Mouse (Mus musculus): ENCODE results near the gene Mpg. TPM values are rescaled to one million over a fixed set of nuclear protein-coding genes. Genes with fewer than 3 reads are reported as not detected.

Gene Mpg
- total and polyA plus RNA-seq, 2 experiments from 2014 or later = 15.0 to 22.8 TPM

GRCm38 (mm10) chr11:32186031-32186430 is 40.3 kb upstream of the Mpg start:
- no peaks in the 10 kb centered on the region for H3K27me3 ChIP-seq (ENCODE audit: control insufficient read depth, insufficient read depth, low read length)
- H3K4me1 ChIP-seq (ENCODE audit: control insufficient read depth, insufficient read depth) = no peaks in the 10 kb centered on the region
- no peaks in the 10 kb centered on the region for H3K9me3 ChIP-seq (replicated peaks; ENCODE audit: control insufficient read depth, low read length)
- DNase-seq (ENCODE audit: low spot score) (no peak), ATAC-seq (ENCODE audit: insufficient read depth, low read depth) (no peak)
- H3K4me2 ChIP-seq (ENCODE audit: low read depth, low read length) = no peak overlapping the region
- no peaks in the 10 kb centered on the region for H3K36me3 ChIP-seq (replicated peaks; ENCODE audit: control insufficient read depth, insufficient read depth, low read length)
- H3K27ac ChIP-seq (ENCODE audit: low read depth) = no peak overlapping the region
- WGBS = 65% methylated on average over 3 of the region's 3 CpGs
- TF ChIP-seq CTCF (IDR thresholded peaks at IDR 0.05; ENCODE audit: low read depth) (no peak), EP300 (IDR thresholded peaks at IDR 0.05; ENCODE audit: low read depth) (no peak)
- no peak overlapping the region for H3K9ac ChIP-seq (replicated peaks; ENCODE audit: low read depth, low read length)
- H3K4me3 ChIP-seq (ENCODE audit: low read depth, low read length) = no peak overlapping the region

GRCm38 (mm10) chr11:32187256-32187655 is 39.0 kb upstream of the Mpg start:
- no peak for DNase-seq (ENCODE audit: low spot score)
- no peaks in the 10 kb centered on the region for H3K27me3 ChIP-seq (ENCODE audit: control insufficient read depth, insufficient read depth, low read length)
- H3K4me1 ChIP-seq (ENCODE audit: control insufficient read depth, insufficient read depth) = no peaks in the 10 kb centered on the region; the same call in 1 of the 2 replicates
- no peaks in the 10 kb centered on the region for H3K36me3 ChIP-seq (replicated peaks; ENCODE audit: control insufficient read depth, insufficient read depth, low read length)
- no peak overlapping the region for H3K9ac ChIP-seq (replicated peaks; ENCODE audit: low read depth, low read length)
- no peak for ATAC-seq (ENCODE audit: insufficient read depth, low read depth)
- H3K9me3 ChIP-seq (replicated peaks; ENCODE audit: control insufficient read depth, low read length) = no peaks in the 10 kb centered on the region
- no peak overlapping the region for H3K27ac ChIP-seq (ENCODE audit: low read depth)
- no peak overlapping the region for H3K4me2 ChIP-seq (ENCODE audit: low read depth, low read length)
- no peak for TF ChIP-seq CTCF (IDR thresholded peaks at IDR 0.05; ENCODE audit: low read depth)
- no peak for TF ChIP-seq EP300 (IDR thresholded peaks at IDR 0.05; ENCODE audit: low read depth)
- WGBS = 88% methylated on average over 4 of the region's 4 CpGs
- H3K4me3 ChIP-seq (ENCODE audit: low read depth, low read length) = no peak overlapping the region

- Histone ChIP-seq H3K36me3 (replicated peaks; ENCODE audit: control insufficient read depth, insufficient read depth, low read length) (no peaks in the 10 kb centered on the region), H3K9me3 (replicated peaks; ENCODE audit: control insufficient read depth, low read length) (no peaks in the 10 kb centered on the region), H3K27me3 (ENCODE audit: control insufficient read depth, insufficient read depth, low read length) (no peaks in the 10 kb centered on the region), H3K4me1 (ENCODE audit: control insufficient read depth, insufficient read depth) (no peaks in the 10 kb centered on the region; the same call in 1 of the 2 replicates), H3K9ac (replicated peaks; ENCODE audit: low read depth, low read length) (no peak overlapping the region), H3K27ac (ENCODE audit: low read depth) (no peak overlapping the region), H3K4me3 (ENCODE audit: low read depth, low read length) (no peak overlapping the region), H3K4me2 (ENCODE audit: low read depth, low read length) (no peak overlapping the region)
- WGBS = 83% methylated on average over 12 of the region's 12 CpGs
- TF ChIP-seq CTCF (IDR thresholded peaks at IDR 0.05; ENCODE audit: low read depth) (no peak), EP300 (IDR thresholded peaks at IDR 0.05; ENCODE audit: low read depth) (no peak)
- no peak for DNase-seq (ENCODE audit: low spot score)
- no peak for ATAC-seq (ENCODE audit: insufficient read depth, low read depth)
Observed at GRCm38 (mm10) chr11:32188881-32189280, 37.4 kb upstream of the Mpg start.

- 72% methylated on average over 5 of the region's 5 CpGs for WGBS
- ATAC-seq (ENCODE audit: insufficient read depth, low read depth) = no peak
Observed at GRCm38 (mm10) chr11:32189434-32189833, 36.9 kb upstream of the Mpg start.

GRCm38 (mm10) chr11:32190119-32190518 is 36.2 kb upstream of the Mpg start:
- no peaks in the 10 kb centered on the region for H3K27me3 ChIP-seq (ENCODE audit: control insufficient read depth, insufficient read depth, low read length)
- no peak overlapping the region for H3K4me3 ChIP-seq (ENCODE audit: low read depth, low read length)
- TF ChIP-seq EP300 (IDR thresholded peaks at IDR 0.05; ENCODE audit: low read depth) = no peak
- H3K9ac ChIP-seq (replicated peaks; ENCODE audit: low read depth, low read length) = no peak overlapping the region
- no peak for ATAC-seq (ENCODE audit: insufficient read depth, low read depth)
- no peaks in the 10 kb centered on the region for H3K9me3 ChIP-seq (replicated peaks; ENCODE audit: control insufficient read depth, low read length)
- H3K36me3 ChIP-seq (replicated peaks; ENCODE audit: control insufficient read depth, insufficient read depth, low read length) = no peaks in the 10 kb centered on the region
- 70% methylated on average over 9 of the region's 9 CpGs for WGBS
- H3K27ac ChIP-seq (ENCODE audit: low read depth) = no peak overlapping the region
- DNase-seq (ENCODE audit: low spot score) = no peak
- H3K4me2 ChIP-seq (ENCODE audit: low read depth, low read length) = no peak overlapping the region
- no peaks in the 10 kb centered on the region; the same call in 1 of the 2 replicates for H3K4me1 ChIP-seq (ENCODE audit: control insufficient read depth, insufficient read depth)

More at GRCm38 (mm10) chr11:32189434-32189833, 36.9 kb upstream of the Mpg start:
- H3K36me3 ChIP-seq (replicated peaks; ENCODE audit: control insufficient read depth, insufficient read depth, low read length) = no peaks in the 10 kb centered on the region
- H3K4me2 ChIP-seq (ENCODE audit: low read depth, low read length) = no peak overlapping the region
- DNase-seq (ENCODE audit: low spot score) = no peak
- TF ChIP-seq CTCF (IDR thresholded peaks at IDR 0.05; ENCODE audit: low read depth) = no peak
- no peak for TF ChIP-seq EP300 (IDR thresholded peaks at IDR 0.05; ENCODE audit: low read depth)
- H3K4me1 ChIP-seq (ENCODE audit: control insufficient read depth, insufficient read depth) = no peaks in the 10 kb centered on the region; the same call in 1 of the 2 replicates
- H3K4me3 ChIP-seq (ENCODE audit: low read depth, low read length) = no peak overlapping the region
- H3K27ac ChIP-seq (ENCODE audit: low read depth) = no peak overlapping the region
- no peaks in the 10 kb centered on the region for H3K9me3 ChIP-seq (replicated peaks; ENCODE audit: control insufficient read depth, low read length)
- H3K27me3 ChIP-seq (ENCODE audit: control insufficient read depth, insufficient read depth, low read length) = no peaks in the 10 kb centered on the region
- no peak overlapping the region for H3K9ac ChIP-seq (replicated peaks; ENCODE audit: low read depth, low read length)

DNA sequence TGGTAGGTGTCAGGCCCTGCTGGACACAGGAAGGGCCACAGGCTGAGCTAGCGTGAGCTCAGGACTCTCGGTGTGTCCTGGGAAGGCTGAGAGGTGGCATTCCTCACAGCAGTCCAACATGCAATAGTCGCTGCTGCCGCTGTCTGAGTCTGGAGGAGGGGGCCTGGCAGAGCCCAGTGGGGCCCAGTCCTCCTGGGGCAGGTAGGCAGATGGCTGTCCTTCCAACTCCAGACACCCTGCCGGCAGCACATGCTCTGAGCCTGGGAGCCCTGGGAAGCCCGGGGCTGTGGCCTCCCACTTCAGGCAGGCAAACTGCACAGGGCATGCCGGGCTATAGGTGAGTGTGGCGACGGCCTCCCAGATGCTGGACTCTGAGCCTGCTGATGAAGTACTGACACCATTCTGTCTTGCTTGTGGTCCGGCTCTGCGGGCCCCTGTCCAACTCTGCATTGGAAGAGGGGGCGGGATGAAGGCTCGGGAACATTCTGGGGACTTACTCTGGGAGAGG is 35.6 kb upstream of the Mpg start:
- no peaks in the 10 kb centered on the region; the same call in 1 of the 2 replicates for H3K4me1 ChIP-seq (ENCODE audit: control insufficient read depth, insufficient read depth)
- no peak for ATAC-seq (ENCODE audit: insufficient read depth, low read depth)

More for the DNA sequence above, 35.6 kb upstream of the Mpg start:
- H3K9me3 ChIP-seq (replicated peaks; ENCODE audit: control insufficient read depth, low read length) = no peaks in the 10 kb centered on the region
- no peaks in the 10 kb centered on the region for H3K36me3 ChIP-seq (replicated peaks; ENCODE audit: control insufficient read depth, insufficient read depth, low read length)
- no peak overlapping the region for H3K9ac ChIP-seq (replicated peaks; ENCODE audit: low read depth, low read length)
- no peak for DNase-seq (ENCODE audit: low spot score)
- H3K4me3 ChIP-seq (ENCODE audit: low read depth, low read length) = no peak overlapping the region
- no peak overlapping the region for H3K4me2 ChIP-seq (ENCODE audit: low read depth, low read length)
- no peak for TF ChIP-seq CTCF (IDR thresholded peaks at IDR 0.05; ENCODE audit: low read depth)
- TF ChIP-seq EP300 (IDR thresholded peaks at IDR 0.05; ENCODE audit: low read depth) = no peak
- H3K27ac ChIP-seq (ENCODE audit: low read depth) = no peak overlapping the region
- no peaks in the 10 kb centered on the region for H3K27me3 ChIP-seq (ENCODE audit: control insufficient read depth, insufficient read depth, low read length)
- WGBS = 60% methylated on average over 13 of the region's 13 CpGs
